In genomic region chr1:132520764-132521163, GRCm38 (mm10) we compare ENCODE assay signal across 7 mouse cellular contexts. TPM values are rescaled to one million over a fixed set of nuclear protein-coding genes. Genes with fewer than 3 reads are reported as not detected.
A peak's percentile ranks its signal among the peaks of the same experiment; 100 is the strongest.
DNase-seq lines count a peak whose midpoint lies in the region; ATAC-seq lines count a peak whose summit lies in the region.

No protein-coding gene starts in this region.

- DNase-seq in 416B (ENCODE audit: low read depth), result peak; percentile 69
- DNase-seq in cerebellum, adult 8-10 months, result peak; percentile 44
- DNase-seq in gastrocnemius, postnatal 36 days, result peak; percentile 31 to 58
- DNase-seq in kidney, postnatal 14 days, result peak; percentile 76
- DNase-seq in lung, postnatal 14 days, result peak; percentile 69
- DNase-seq in splenic B cell, adult 2 months (ENCODE audit: low read depth, low spot score), result peak; percentile 80

- intact Hi-C loops in gastrocnemius, postnatal 36 days (cut with DNase I), result loop anchor here (2.0 kb wide), 1 partner anchor 154 kb away; no protein-coding TSS in a partner anchor

- H3K27me3 ChIP-seq in splenic B cell, adult 2 months (ENCODE audit: control insufficient read depth, insufficient read depth, low read length, poor library complexity, severe bottlenecking), result no peaks in the 10 kb centered on the region

- ATAC-seq in CD4-positive, CD25-positive, alpha-beta regulatory T cell, adult 4 months, result peak; percentile 41

- H3K36me3 ChIP-seq in splenic B cell, adult 2 months (ENCODE audit: control insufficient read depth, insufficient read depth, low read length, poor library complexity, severe bottlenecking), result no peaks in the 10 kb centered on the region

RNA-seq across cellular contexts. Expression of gene Tmem81, which starts 14.7 kb away (rescaled TPM):
- 1 to 10 TPM; 6.2 to 9.3 TPM for polyA plus RNA-seq in CD4-positive, CD25-positive, alpha-beta regulatory T cell, adult 4 months (2017; shearing (Covaris generic))
- 1 to 10 TPM in 1 of 2 experiments, under 1 TPM in 1; 0.82 to 1.3 TPM for total RNA-seq in gastrocnemius, postnatal 36 days (2021)

RNA-seq across cellular contexts. Expression of gene Cntn2, which starts 22.3 kb away (rescaled TPM):
- not detected for polyA plus RNA-seq in CD4-positive, CD25-positive, alpha-beta regulatory T cell, adult 4 months (2017; shearing (Covaris generic))
- not detected for total RNA-seq in gastrocnemius, postnatal 36 days (2021)

RNA-seq across cellular contexts. Expression of gene Rbbp5, which starts 43.6 kb away (rescaled TPM):
- 10 to 100 TPM; 34.8 to 40.9 TPM for polyA plus RNA-seq in CD4-positive, CD25-positive, alpha-beta regulatory T cell, adult 4 months (2017; shearing (Covaris generic))
- 10 to 100 TPM; 14.2 to 20.0 TPM for total RNA-seq in gastrocnemius, postnatal 36 days (2021)

Comparison
In these comparisons a context has a peak if more than half of its experiments do, and no peak if none do; other contexts are left out.
1. Peak in every context shown above with its lines: DNase-seq and ATAC-seq.